Mouse (Mus musculus) embryonic fibroblast, embryonic 13.5 days (primary cell): ENCODE results near the gene Thbs4. TPM values are rescaled to one million over a fixed set of nuclear protein-coding genes. Genes with fewer than 3 reads are reported as not detected.

Source experiments
- H3K27ac ChIP-seq: 2 replicates; pipeline ENCODE4 v1.5.1; 2012; ENCODE audit warnings: low read length, control low read depth, inconsistent platforms; ENCODE audit not compliant: insufficient read depth
- H3K4me1 ChIP-seq: 2 replicates; pipeline ENCODE4 v1.6.1; 2011; ENCODE audit warnings: low read length; ENCODE audit not compliant: control insufficient read depth, insufficient read depth
- H3K4me3 ChIP-seq: 2 replicates; pipeline ENCODE4 v1.5.1; 2011; ENCODE audit warnings: mild to moderate bottlenecking, control low read depth, low read length; ENCODE audit not compliant: insufficient read depth
- CTCF ChIP-seq: IDR thresholded peaks from 2 replicates; pipeline ENCODE4 v1.5.1; 2011; ENCODE audit warnings: mild to moderate bottlenecking, control low read depth, low read length, moderate library complexity, borderline replicate concordance; ENCODE audit not compliant: insufficient read depth
- POLR2A ChIP-seq: IDR thresholded peaks from 2 replicates; pipeline ENCODE4 v1.6.1; 2011; ENCODE audit warnings: low read depth, mild to moderate bottlenecking, control low read depth, low read length, moderate library complexity
- polyA plus RNA-seq: library from polyadenylated mRNA; stranded (reverse); fragments of >200 nt; gene quantifications from 2 replicates; pipeline ENCODE4 v1.2.4, GENCODE M21; 2011; ENCODE audit warnings: low read depth; ENCODE audit not compliant: missing spikeins, insufficient read length

Gene Thbs4
- polyA plus RNA-seq, 1 experiment = 2.6 TPM

DNA sequence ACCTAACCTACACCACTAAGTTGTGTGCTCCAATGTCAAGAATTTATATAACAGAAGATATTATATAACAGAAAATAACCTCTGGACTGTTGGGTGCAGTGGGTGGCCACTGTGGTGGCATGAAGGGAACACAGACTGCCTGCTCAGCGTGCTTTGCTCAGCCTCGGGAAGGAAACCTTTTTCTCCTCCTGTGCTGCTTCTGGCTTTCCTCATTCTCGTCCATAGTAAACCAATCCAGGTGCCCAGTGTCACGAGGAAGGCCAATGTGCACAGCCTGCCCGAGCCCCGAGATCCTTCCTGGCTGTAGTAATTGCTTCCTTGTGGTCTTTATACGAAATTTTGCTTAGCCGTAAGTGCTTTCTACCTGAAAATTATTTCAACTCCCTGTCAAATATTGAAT, 982 bp downstream of the Thbs4 start:
- no peak overlapping the region for H3K27ac ChIP-seq
- TF ChIP-seq POLR2A (no peak), CTCF (no peak)
- no peaks in the 10 kb centered on the region for H3K4me1 ChIP-seq
- no peak overlapping the region for H3K4me3 ChIP-seq

DNA sequence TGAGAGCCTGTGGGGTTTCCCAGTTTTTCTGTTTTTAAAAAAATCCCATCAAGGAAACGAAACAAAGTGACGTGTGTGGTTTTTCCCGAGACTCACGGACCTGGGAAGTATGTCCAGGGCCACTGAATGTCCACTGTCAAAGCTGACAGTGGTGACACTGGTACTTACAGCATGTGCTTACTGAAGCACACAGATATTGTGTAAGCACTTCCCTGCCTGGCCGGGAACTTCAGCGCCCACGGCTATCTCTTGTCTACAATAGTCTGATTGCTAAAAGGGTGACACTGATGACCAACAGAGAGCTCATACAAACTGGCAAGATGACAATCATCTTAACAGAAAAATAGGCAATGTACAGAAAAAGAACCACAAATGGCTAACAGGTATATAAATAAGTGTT, 3.1 kb downstream of the Thbs4 start:
- Histone ChIP-seq H3K27ac (no peak overlapping the region), H3K4me3 (no peak overlapping the region), H3K4me1 (no peaks in the 10 kb centered on the region)
- no peak for TF ChIP-seq POLR2A
- no peak for TF ChIP-seq CTCF

DNA sequence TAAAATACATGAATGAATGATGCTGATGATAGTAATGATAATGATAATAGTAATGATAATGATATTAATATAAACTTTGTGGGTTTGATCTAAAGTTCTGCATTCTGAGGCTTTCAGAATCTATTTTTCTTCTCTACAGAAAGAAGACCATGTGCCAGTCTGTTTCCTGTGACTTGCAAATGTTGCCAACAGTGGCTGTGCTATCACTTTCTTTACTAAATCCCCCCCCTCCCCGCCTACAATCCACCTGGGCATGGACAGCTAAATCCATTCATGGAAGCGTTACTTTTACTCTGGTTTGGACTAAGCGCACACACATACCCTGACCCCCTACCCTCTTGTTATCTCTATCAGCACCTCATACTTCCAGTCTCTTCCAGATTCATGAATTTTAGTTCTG, 10.3 kb downstream of the Thbs4 start:
- H3K27ac ChIP-seq = no peak overlapping the region
- H3K4me3 ChIP-seq = no peak overlapping the region
- no peak for TF ChIP-seq CTCF
- no peak for TF ChIP-seq POLR2A
- no peaks in the 10 kb centered on the region; the same call in 1 of the 2 replicates for H3K4me1 ChIP-seq

DNA sequence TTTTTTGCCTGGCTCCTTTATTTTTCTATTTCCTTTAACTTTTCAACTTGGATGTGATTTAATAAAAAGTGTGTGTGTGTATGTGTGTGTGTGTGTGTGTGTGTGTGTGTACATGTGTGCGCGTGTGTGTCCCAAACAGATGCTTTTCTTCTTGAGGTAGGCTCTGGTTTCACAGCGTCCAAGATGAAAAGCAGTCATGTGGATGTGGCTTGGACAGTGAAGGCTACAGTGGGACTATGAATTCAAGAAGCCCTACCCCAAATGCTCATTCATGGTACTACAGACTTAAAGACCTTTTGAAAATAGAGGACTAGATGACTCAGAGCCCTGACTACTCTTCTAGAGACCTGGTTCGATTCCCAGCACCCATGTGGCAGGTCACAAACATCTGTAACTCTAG, 11.1 kb downstream of the Thbs4 start:
- H3K4me3 ChIP-seq = no peak overlapping the region
- no peaks in the 10 kb centered on the region; the same call in 1 of the 2 replicates for H3K4me1 ChIP-seq
- TF ChIP-seq CTCF = no peak
- TF ChIP-seq POLR2A = no peak
- no peak overlapping the region for H3K27ac ChIP-seq

DNA sequence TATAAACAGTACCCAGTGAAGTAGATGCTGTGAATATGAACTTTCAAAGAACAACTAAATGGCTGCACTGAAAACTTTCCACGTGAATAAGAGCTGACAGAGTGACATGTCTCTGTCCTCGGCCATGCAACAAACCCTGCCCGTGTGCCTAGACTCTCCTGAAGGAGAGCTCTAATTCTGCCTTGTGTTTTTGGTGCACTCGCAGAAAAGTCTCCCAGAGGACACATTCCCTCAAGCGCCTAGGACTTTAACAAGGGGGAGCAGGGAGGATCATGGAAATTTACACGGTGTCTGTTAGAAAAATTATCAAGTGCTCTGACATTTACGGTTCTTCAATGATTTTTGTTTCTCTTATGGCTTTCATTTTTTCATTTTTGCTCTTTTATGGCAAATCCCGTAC, 13.7 kb downstream of the Thbs4 start:
- Histone ChIP-seq H3K27ac (no peak overlapping the region), H3K4me3 (no peak overlapping the region), H3K4me1 (no peaks in the 10 kb centered on the region; the same call in 1 of the 2 replicates)
- TF ChIP-seq CTCF (no peak), POLR2A (no peak)

DNA sequence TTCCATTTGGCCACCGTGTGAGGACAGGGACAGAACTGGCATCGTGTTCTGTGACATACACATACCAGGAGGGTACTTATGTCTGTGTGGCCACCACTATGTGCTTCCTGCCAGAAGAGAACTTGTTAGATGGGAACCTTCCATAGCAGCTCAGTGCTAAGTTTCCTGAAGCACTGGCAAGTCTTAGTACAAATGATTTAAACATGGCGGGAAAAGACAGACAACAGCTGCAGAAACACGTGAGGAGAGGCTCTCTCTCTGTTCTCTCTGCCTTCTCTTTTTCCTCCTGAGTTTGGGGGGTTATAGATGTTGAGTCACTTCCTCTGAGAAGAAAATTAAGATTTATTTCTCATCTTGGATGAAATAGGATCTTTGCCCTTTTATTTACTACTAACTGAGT, 14.5 kb downstream of the Thbs4 start:
- no peak for TF ChIP-seq POLR2A
- no peak for TF ChIP-seq CTCF
- Histone ChIP-seq H3K27ac (no peak overlapping the region), H3K4me3 (no peak overlapping the region), H3K4me1 (no peaks in the 10 kb centered on the region; the same call in 1 of the 2 replicates)

DNA sequence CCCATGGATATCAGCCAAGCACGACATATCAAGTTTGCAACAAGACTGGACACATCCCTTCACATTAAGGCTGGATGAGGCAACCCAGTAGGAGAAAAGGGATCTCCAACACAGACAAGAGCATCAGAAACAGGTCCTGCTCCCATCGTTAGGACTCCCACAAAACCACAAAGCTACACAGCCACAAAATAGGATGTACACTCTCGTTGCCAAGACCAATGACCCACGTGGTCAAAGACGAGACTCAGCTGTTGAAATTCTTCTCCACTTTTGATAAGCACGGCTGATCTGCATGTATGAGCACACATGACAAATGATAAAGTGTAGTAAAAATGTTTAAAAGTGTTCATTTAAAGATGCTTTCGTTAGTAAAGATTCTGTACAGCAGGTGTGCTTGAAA, 16.0 kb downstream of the Thbs4 start:
- H3K27ac ChIP-seq = no peak overlapping the region
- no peaks in the 10 kb centered on the region; the same call in 1 of the 2 replicates for H3K4me1 ChIP-seq
- TF ChIP-seq POLR2A (no peak), CTCF (no peak)
- H3K4me3 ChIP-seq = no peak overlapping the region

DNA sequence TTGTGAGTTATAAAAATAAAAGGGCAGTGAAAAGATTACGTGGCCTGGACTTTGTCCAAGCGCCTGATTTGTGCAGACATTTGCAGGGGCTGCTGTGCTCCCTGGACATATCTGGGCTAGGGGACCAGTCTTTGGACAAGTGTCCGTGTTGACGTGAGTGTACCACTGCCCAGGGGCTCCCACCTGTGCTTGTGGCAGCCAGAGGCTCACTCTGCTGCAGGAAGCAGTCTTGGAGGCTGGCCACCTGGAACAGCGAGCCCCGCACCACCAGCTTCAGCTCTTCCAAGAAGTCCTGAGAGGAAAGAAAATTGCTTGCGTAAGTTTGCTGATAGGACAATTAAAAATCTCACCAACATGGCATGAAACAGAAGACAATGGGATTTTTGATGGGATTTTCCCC, 18.7 kb downstream of the Thbs4 start:
- H3K4me1 ChIP-seq = no peaks in the 10 kb centered on the region; the same call in 1 of the 2 replicates
- TF ChIP-seq POLR2A (no peak), CTCF (no peak)
- no peak overlapping the region for H3K27ac ChIP-seq
- H3K4me3 ChIP-seq = no peak overlapping the region

DNA sequence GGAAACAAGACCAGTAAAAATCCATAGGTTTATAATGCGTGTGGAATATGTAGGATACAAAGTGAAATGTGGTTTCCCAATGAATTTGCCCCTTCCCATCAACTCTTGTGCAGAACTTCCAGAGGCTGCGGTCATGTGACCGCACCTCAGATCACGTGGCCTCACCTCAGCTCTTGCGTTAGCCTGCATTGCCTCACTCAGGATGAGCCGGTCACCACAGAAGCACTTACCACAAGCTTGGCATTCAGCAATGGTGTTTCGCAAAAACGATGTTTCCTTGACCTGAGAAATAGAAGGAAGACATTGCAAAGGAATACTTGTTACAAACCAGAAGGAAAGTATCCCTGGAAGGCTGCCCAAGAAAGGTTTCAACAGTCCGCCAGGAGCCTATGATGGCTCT, 19.7 kb downstream of the Thbs4 start:
- Histone ChIP-seq H3K4me1 (no peaks in the 10 kb centered on the region), H3K27ac (no peak overlapping the region), H3K4me3 (no peak overlapping the region)
- TF ChIP-seq CTCF (no peak), POLR2A (no peak)

DNA sequence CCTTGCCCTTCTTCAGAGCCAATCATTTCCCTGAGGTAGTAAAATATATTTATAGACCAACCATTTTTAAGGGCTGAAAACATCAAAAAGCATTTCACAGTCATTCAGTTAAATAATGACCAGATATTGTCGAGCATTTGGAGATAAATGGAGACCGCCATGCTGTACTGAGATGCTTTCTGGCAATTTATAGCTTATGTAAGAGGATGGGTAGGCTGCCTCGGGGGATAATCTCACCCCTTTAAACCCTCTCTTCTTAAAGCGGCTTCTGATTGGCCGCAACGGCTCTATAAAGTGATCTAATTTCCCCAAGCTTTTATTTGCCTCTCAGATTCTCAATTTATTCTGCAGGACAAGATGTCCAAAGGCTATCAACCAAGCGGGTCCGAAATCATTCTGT, 22.1 kb downstream of the Thbs4 start:
- H3K4me1 ChIP-seq = no peaks in the 10 kb centered on the region
- no peak overlapping the region for H3K4me3 ChIP-seq
- H3K27ac ChIP-seq = no peak overlapping the region
- TF ChIP-seq POLR2A = no peak
- no peak for TF ChIP-seq CTCF

DNA sequence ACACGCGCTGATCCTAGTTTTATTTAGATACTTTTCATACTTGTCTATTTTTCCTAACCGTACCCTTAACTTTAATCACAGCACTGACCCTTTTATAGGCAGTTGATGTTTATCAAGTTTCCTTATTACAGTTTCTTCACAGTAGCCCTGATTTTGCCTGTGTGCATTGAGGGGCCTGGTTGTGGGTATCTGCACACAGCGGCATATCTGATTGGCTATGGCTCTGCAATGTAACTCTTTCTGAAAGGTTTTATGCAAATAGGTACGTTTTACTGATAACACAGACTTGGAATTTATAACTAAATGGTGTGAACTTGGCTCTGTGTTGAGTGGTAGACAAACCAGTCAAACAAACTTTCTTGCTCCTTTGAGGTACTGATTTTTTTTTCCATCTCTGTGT, 23.1 kb downstream of the Thbs4 start:
- Histone ChIP-seq H3K4me3 (no peak overlapping the region), H3K27ac (no peak overlapping the region), H3K4me1 (no peaks in the 10 kb centered on the region)
- TF ChIP-seq CTCF = no peak
- no peak for TF ChIP-seq POLR2A
